Mouse (Mus musculus) limb, embryonic 14.5 days (tissue): ENCODE data around the gene Gm21767. TPM values are rescaled to one million over a fixed set of nuclear protein-coding genes. Genes with fewer than 3 reads are reported as not detected.
"Not testable (repeated sequence)": the region's sequence is repeated elsewhere in the genome, so short reads cannot be mapped to it uniquely, and the experiment has no call there.

Experiments
- ATAC-seq: fragments of 200-750 bp; cut with Nextera tagmentation; 2 replicates; pipeline ENCODE4 v1.8.0; 2017; ENCODE audit warnings: low read depth, moderate number of reproducible peaks, moderate TSS enrichment; ENCODE audit not compliant: low FRiP score
- DNase-seq: peaks from one replicate; pipeline ENCODE4 v3.0.0-alpha.2; 2015; ENCODE audit warnings: low spot score
- H3K27ac ChIP-seq: fragments of 300-500 bp; sonication (generic); replicated peaks from 2 replicates; pipeline ENCODE4 v1.5.1; 2014; ENCODE audit warnings: low read depth, mild to moderate bottlenecking, low read length, moderate library complexity, mixed read lengths
- H3K27me3 ChIP-seq: fragments of 300-500 bp; sonication (generic); 2 replicates; pipeline ENCODE4 v1.6.1; 2014; ENCODE audit warnings: low read length, mixed read lengths; ENCODE audit not compliant: control insufficient read depth, insufficient read depth
- H3K36me3 ChIP-seq: fragments of 300-500 bp; sonication (generic); 2 replicates; pipeline ENCODE4 v1.6.1; 2014; ENCODE audit warnings: mild to moderate bottlenecking, low read length, moderate library complexity, mixed read lengths; ENCODE audit not compliant: control insufficient read depth, insufficient read depth
- H3K4me1 ChIP-seq: fragments of 300-500 bp; sonication (generic); 2 replicates; pipeline ENCODE4 v1.6.1; 2014; ENCODE audit warnings: antibody characterized with exemption, low read length, mixed read lengths; ENCODE audit not compliant: control insufficient read depth, insufficient read depth
- H3K4me2 ChIP-seq: fragments of 300-500 bp; sonication (generic); replicated peaks from 2 replicates; pipeline ENCODE4 v1.6.1; 2014; ENCODE audit warnings: low read depth, mild to moderate bottlenecking, low read length, moderate library complexity; ENCODE audit not compliant: severe bottlenecking
- H3K4me3 ChIP-seq: fragments of 300-500 bp; sonication (generic); replicated peaks from 2 replicates; pipeline ENCODE4 v1.5.1; 2014; ENCODE audit warnings: low read length
- H3K9ac ChIP-seq: fragments of 300-500 bp; sonication (generic); 2 replicates; pipeline ENCODE4 v1.6.1; 2014; ENCODE audit warnings: mild to moderate bottlenecking, low read depth, low read length, moderate library complexity; ENCODE audit not compliant: severe bottlenecking
- H3K9me3 ChIP-seq: fragments of 300-500 bp; sonication (generic); 2 replicates; pipeline ENCODE4 v1.6.1; 2016; ENCODE audit warnings: low read length; ENCODE audit not compliant: control insufficient read depth
- WGBS: fragments of 180-500 bp; shearing (Covaris S2); extraction: QIAGEN DNeasy Blood & Tissue Kit; methylation state at CpG from one replicate; pipeline ENCODE4 v1.1.7; 2014; 5-methylcytosine and 5-hydroxymethylcytosine counted together
- polyA plus RNA-seq, 2 experiments: library from polyadenylated mRNA; depleted of rRNA in 1 of 2; stranded (reverse) in 1 of 2; unstranded in 1 of 2; fragments of >200 nt; fragmentation: Nextera tagmentation in 1 of 2; extraction: Ambion mirVana in 1 of 2; gene quantifications; 2 replicates each; pipeline versions ENCODE4 v1.2.1 to v1.2.3; 2012 to 2014

Gm21767 gene
- polyA plus RNA-seq (2012; rRNA removed) (not detected in 2 replicates), polyA plus RNA-seq (2014; fragmentation: Nextera tagmentation; extraction: Ambion mirVana) (not detected in 2 replicates)

DNA sequence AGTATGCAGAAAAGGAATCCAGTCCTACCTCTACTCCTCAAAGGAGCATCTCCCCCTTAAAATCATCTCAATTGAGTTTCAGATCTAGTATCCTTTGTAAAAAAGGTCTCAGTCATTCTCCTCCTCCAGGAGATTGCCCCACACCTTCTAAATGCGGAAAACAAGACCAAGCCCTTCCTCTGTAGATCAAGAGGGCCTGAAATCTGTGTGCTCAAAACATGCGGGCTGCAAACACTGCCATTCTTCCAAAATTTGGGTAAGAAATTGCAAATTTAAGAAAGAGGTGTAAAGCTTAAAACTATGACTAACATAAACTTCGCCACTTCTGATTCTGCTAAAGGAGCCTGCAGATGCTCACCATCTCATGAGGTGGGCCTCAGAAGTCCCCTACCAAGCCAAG is at the start of gene Gm21767:
Gene Gm21767 (plus strand): TSS at position 301 of the 400 bp plus-strand sequence.
- not testable (repeated sequence) for H3K9me3 ChIP-seq, H3K4me3 ChIP-seq, H3K27ac ChIP-seq, H3K9ac ChIP-seq, H3K4me1 ChIP-seq, H3K27me3 ChIP-seq, DNase-seq, H3K36me3 ChIP-seq, ATAC-seq, H3K4me2 ChIP-seq
- no CpG with 5 or more reads among the region's 3 CpGs for WGBS
